Mouse (Mus musculus) kidney, postnatal 4 days (tissue): ENCODE measurements around the gene 4933405L10Rik.
A peak's percentile ranks its signal among the peaks of the same experiment; 100 is the strongest.

ENCODE experiments used
- DNase-seq, 2 experiments: peaks; one replicate each; pipeline ENCODE4 v3.0.0; 2021; ENCODE audit warnings: mixed read lengths in 2 of 2

Gene 4933405L10Rik

GRCm38 (mm10) chr8:105757796-105758276, 50.4 kb downstream of the 4933405L10Rik start:
- DNase-seq, result no peak

GRCm38 (mm10) chr8:105758277-105759108, 51.0 kb downstream of the 4933405L10Rik start, which contains the start of gene Gfod2:
Gfod2 (minus strand) TSS chr8:105758664.
- peak; percentile 99 for DNase-seq
